Mouse (Mus musculus) cerebellum, postnatal 25 days (tissue): ENCODE measurements around the gene Pdzd2.
"Not testable (repeated sequence)": the region's sequence is repeated elsewhere in the genome, so short reads cannot be mapped to it uniquely, and the experiment has no call there.

Experiments used
- DNase-seq, 2 experiments: peaks; one replicate each; pipeline ENCODE4 v3.0.0; 2021; ENCODE audit warnings: mixed read lengths in 2 of 2

Gene Pdzd2

DNA sequence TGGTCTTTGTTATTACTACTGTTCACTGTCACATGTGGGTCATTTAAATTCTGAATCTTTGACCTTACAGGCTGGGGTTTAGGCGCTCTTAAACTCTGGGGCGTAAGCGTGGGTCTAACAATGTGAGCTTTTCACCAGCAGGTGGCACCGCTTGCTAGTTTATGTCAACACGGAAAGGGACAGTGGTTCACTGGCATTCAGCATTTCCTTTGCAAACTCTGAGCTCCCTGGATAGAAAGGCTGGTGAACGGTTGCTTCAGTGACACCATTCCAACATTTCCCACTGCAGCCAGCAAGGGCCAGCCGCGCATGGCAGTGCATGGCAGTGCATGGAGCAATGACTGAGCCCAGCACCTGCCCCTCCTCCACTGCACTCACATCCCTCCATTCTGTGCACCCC is 368.5 kb downstream of the Pdzd2 start:
- peak; percentile 77 to 85 for DNase-seq

GRCm38 (mm10) chr15:12370096-12370495 is 369.6 kb downstream of the Pdzd2 start:
- DNase-seq = no peak

DNA sequence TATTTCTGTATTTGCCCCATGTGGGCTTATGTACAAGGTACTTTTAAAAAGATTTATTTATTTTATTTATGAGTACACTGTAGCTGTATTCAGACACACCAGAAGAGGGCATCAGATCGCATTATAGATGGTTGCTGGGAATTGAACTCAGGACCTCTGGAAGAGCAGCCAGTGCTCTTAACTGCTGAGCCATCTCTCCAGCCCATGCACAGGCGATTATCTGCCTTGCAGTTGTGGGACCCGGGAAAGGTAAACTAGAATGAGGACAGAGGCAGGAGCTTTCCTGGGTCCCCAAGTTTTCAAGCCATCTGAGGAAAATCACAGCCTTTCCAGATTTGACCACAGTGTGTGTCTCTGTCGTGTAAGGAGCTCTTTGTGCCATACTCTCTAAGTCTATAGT is 370.9 kb downstream of the Pdzd2 start:
- no peak for DNase-seq

DNA sequence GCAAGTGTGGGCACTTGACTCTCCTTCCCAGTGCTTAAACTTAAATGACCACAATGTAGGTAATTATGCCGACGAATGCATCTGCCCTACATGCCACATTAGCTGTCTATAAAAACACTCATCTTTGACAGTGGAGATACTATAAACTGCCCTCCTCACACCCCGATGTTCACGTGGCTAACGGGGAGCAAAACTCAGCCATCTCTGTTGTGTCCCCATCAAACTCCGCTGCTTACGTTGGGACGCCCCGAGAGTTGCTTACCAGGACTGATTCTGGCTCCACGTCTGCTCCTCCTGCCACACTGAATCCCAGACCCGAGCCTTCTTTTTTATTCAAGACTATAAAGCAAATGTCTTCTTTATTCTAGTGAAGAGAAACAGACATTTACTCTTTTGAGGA is 371.4 kb downstream of the Pdzd2 start:
- DNase-seq = no peak

DNA sequence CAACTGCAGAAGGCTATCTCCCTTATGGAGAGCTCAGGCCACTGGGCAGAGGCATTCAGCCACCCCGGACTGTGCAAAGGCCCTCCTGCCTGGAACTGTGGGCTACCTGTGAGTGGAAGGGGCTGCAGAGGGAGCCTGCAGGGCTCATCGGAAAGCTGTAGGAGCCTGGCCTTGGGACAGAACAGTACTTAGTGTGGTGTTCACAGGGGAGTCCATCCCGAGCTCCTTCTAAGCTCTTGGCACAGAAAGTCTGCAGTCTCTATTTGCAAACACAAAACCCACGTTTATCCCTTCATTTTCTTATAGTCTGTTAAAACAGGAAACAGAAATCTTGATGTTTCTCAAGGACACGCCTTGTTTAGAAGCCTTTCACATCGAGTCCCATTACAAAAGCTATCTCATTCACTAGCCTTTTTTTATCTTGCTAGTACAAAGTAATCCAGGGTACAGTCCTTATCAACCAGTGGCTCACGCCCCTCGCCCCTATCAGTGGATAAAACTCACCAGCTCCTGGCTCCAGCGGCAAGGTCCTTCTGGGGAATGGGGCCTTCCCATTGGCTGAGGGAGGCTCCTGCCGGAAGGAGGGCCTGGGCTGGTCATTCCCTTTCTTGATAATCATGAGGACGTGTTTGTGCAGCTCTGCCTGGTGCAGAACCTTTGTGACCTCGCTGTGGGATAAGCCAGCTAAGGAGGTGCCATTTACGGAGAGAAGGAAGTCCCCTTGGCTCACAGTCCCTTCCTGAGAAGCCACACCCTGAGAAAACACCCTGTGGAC is 372.2 kb downstream of the Pdzd2 start:
- DNase-seq = no peak

- not testable (repeated sequence) for DNase-seq
These were observed 373.0 kb downstream of the Pdzd2 start for GRCm38 (mm10) chr15:12366580-12367305.

DNA sequence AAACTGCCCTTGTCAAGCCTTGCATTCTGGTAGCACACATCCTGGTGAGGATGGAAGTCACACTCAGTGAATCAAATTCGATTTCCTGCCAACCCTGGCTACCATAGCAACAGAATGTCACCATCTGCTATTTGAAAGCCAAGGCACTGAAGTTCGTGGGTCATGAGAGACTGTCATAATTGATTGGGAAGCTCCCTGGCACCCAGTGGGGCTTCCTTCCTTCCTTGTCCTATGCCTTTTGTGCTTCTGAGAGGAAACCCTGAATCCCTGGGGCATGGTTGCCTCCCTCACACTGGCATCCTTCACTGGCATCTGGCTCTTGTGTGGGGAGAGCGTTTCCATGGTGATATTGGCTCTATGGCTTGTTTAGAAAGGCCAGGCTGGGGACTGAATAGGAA is 373.7 kb downstream of the Pdzd2 start:
- DNase-seq = peak; percentile 64 to 66

DNA sequence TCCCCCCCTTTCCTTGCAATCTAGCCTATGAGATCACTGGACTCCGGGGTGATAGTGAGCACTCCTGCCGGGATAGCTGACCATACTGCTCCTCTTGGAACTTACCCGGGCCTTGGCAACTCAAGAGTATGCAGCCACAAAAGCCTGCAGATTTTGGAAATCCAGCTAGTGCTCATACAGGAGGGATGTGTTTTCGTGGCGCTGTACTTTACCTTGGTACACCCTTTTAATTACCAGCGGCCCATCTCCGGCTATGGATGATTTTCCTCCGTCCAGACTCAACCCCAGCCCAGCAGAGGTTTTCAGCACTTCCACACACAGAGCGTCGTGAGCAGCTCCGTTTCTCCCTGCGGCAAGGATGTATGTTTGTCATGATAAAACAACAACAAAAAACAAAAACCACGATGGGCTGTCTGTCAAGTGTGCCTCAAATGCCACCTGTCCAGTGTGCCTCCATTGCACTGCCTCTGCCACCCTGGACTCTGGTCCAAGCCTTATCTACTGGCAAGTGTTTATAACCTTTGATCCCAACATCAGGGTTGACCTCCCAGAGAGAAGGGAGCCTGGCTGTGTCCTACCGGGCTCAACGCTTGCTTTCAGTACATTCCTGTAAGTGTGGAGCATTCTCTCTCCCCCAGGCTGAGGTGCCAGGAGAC is 374.2 kb downstream of the Pdzd2 start:
- DNase-seq = no peak

DNA sequence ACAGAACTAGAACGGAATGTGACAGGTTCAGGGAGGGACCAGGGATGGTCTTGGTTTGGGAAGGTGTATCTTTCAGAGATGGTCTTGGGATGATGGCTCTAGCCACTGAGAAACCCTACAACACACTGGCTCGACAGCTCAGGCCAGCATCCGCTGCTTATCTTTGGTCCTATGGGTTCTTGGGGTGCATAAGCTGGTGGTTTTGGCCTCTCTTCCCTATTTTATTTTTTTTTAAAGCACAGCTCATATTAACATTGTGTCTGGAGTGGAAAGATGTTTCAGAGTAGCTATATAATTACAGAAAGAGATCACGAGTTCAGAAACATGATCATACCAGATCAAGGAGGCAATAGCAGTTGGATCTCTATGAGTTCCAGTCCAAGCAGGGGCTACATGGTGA is 375.6 kb downstream of the Pdzd2 start:
- DNase-seq = no peak

GRCm38 (mm10) chr15:12362701-12363040 is 377.1 kb downstream of the Pdzd2 start:
- no peak for DNase-seq

- no peak for DNase-seq
These were observed 377.6 kb downstream of the Pdzd2 start for GRCm38 (mm10) chr15:12362001-12362700.

GRCm38 (mm10) chr15:12360519-12361212 is 379.1 kb downstream of the Pdzd2 start:
- DNase-seq = no peak

- DNase-seq = no peak
These were observed 381.3 kb downstream of the Pdzd2 start for GRCm38 (mm10) chr15:12358384-12358783.

GRCm38 (mm10) chr15:12357459-12357858 is 382.3 kb downstream of the Pdzd2 start:
- no peak for DNase-seq

DNA sequence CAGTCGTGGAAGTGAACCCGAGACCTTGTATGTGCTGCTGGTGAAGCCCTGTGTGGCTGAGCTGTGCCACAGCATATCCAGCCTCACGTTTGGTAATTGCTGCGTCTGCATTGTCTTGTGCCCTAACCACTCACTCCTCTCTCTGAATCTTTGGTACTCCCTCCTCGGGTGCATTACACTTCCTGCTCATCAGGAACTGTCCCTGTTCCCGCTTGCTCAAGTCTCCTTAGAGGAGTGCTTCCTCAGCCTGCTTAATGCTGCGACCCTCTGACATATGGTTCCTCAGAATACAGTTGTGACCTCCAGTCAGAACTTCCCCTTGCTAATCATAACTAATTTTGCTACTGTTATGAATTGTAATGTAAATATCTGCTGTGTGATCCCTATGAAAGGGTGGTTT is 383.8 kb downstream of the Pdzd2 start:
- DNase-seq = no peak

- DNase-seq = no peak
These were observed 384.5 kb downstream of the Pdzd2 start for GRCm38 (mm10) chr15:12355261-12355660.

DNA sequence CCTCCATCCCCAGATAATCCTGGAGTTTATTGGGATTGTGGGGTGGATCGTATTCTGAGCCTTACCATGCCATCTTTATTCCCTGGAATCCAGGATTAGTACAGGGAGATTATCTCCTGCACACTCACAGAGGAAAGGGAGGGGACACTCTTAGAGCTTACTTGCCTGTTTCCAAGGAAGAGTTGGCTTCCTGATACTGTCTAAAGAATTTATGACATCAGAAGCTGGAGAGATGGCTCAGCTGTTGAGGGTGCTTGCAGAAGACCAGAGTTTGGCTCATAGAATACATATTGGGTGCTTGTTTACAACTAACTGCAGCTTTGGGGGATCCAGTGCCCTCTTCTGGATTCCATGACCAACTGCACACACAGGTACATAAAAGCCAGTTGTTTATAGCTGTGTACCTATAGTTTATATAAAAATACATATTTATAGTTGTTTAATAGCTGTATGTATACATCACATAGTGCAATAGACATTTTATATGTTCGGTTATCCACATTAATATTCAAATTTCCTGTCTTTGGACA is 385.4 kb downstream of the Pdzd2 start:
- no peak for DNase-seq

- no peak for DNase-seq
These were observed 388.3 kb downstream of the Pdzd2 start for GRCm38 (mm10) chr15:12351470-12351869.

- no peak for DNase-seq
These were observed 389.9 kb downstream of the Pdzd2 start for GRCm38 (mm10) chr15:12349840-12350239.

DNA sequence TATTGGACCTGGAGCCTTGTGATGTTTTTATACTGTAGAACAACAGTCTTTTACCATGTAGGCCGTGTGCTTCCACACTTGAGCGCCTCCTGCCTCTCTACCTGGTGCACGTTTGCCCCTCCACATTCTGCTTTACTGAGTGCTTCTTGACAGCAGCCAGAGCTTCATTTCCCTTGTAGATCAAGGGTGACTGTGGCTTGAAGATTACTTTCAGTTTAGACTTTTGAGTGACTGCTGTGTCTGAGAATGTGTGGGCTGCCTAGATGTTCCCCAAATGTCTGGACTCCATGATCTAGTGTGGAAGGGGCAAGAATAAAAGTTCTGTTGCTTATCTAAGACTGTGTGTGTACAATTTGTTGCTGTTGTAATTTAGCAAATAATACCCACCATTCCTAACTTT is 390.8 kb downstream of the Pdzd2 start:
- no peak for DNase-seq

DNA sequence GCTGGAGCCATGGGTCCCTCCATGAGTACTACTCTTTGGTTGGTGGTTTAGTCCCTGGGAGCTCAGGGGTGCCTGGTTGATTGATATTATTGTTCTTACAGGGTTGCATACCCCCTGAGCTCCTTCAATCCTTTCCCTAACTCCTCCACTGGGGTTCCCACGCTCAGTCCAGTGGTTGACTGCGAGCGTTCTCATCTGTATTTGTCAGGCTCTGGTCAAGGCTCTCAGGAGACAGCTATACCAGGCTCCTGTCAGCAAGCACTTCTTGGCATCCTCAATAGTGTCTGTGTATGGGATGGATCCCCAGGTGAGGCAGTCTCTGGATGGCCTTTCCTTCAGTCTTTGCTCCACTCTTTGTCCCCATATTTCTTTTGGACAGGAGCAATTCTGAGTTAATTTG is 392.8 kb downstream of the Pdzd2 start:
- no peak for DNase-seq

GRCm38 (mm10) chr15:12341401-12341758 is 398.3 kb downstream of the Pdzd2 start:
- DNase-seq = no peak
